Mouse (Mus musculus) macrophage (primary cell): Measurements from ENCODE around the gene Golm1. TPM values are rescaled to one million over a fixed set of nuclear protein-coding genes. Genes with fewer than 3 reads are reported as not detected.
A peak's percentile ranks its signal among the peaks of the same experiment; 100 is the strongest.

Experiments
- H3K27ac ChIP-seq: fragments of 350-480 bp; formaldehyde crosslinking; 2 replicates; pipeline ENCODE4 v1.9.0; 2021
- H3K36me3 ChIP-seq: fragments of 350-480 bp; formaldehyde crosslinking; 2 replicates; pipeline ENCODE4 v1.9.0; 2021; ENCODE audit errors: inconsistent target
- H3K4me3 ChIP-seq: fragments of 350-480 bp; formaldehyde crosslinking; 2 replicates; pipeline ENCODE4 v1.9.0; 2021; ENCODE audit errors: inconsistent target
- H3K79me2 ChIP-seq: fragments of 350-480 bp; formaldehyde crosslinking; 2 replicates; pipeline ENCODE4 v1.9.0; 2021; ENCODE audit errors: inconsistent target
- WGBS: methylation state at CpG from one replicate; pipeline ENCODE4 v1.1.7; 2026; ENCODE audit warnings: inconsistent platforms; ENCODE audit not compliant: missing documents; 5-methylcytosine and 5-hydroxymethylcytosine counted together
- polyA plus RNA-seq: library from polyadenylated mRNA; stranded (reverse); fragments of 250-400 nt; gene quantifications from 3 replicates; pipeline ENCODE4 v1.2.4, GENCODE M21; 2018; ENCODE audit warnings: inconsistent platforms

Golm1 gene
- polyA plus RNA-seq, 1 experiment from 2014 or later = 3.3 TPM

DNA sequence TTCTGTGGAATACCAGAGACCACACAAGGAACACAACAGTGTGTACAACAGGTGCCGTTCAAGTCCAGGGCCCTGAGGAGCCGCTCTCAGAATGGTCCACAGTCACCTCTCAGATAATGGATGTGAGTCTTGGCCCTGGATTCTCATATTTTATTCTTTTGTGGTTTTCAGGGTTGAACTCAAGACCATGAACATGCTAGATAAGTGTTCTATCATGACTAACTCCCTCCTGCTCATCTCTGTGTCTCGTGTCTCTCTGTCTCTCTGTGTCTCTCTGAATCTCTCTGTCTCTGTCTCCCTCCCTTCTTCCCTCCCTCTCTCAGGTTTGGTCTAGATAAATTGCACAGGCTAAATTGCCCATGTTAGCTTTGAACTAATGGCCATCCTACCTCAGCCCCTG is 14.2 kb upstream of the Golm1 start:
- Histone ChIP-seq H3K36me3 (no peaks in the 10 kb centered on the region), H3K27ac (no peak overlapping the region), H3K4me3 (no peak overlapping the region), H3K79me2 (no peaks in the 10 kb centered on the region)
- 98% methylated on average over 3 of the region's 3 CpGs for WGBS

DNA sequence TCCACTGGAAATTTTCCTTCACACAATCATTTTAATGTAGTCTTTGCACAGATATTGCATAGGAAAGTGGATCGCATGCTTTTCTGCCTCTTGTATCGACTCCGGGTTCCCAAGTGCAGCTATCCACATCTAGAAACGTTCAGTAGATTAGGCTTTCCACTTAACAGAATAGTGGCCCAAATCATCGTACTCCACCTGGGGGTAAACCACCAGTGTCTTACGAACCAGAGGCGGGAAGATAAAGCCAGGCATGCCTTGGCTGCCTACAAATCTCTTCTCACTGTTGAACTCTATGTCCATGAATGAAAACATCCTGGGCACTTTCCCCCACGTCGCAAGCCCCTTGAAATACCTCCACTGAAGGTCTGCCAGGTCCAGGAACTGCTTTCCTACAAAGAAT is 13.7 kb upstream of the Golm1 start:
- Histone ChIP-seq H3K79me2 (no peaks in the 10 kb centered on the region), H3K27ac (no peak overlapping the region), H3K36me3 (no peaks in the 10 kb centered on the region), H3K4me3 (no peak overlapping the region)
- WGBS = 94% methylated on average over 9 of the region's 9 CpGs

DNA sequence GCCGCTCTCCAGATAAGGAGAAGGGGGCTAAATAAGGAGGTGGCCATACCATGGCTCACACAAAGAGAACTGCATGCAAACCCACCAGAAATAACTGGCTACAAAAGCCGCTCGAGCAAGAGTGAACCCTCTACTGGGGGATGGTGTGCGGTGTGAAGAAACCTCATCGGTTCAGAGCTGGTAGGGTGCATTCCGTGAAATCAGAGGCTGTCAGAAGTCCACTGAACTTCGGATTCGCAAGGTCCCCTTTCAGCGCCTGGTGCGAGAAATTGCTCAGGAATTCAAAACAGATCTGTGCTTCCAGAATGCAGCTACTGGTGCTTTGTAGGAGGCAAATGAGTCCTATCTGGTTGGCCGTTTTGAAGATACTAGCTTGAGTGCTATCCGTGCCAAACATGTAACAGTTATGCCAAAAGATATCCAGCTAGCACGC is 12.7 kb upstream of the Golm1 start:
- WGBS = 87% methylated on average over 13 of the region's 13 CpGs
- H3K4me3 ChIP-seq = no peak overlapping the region
- H3K27ac ChIP-seq = no peak overlapping the region
- no peaks in the 10 kb centered on the region for H3K79me2 ChIP-seq
- no peaks in the 10 kb centered on the region for H3K36me3 ChIP-seq

DNA sequence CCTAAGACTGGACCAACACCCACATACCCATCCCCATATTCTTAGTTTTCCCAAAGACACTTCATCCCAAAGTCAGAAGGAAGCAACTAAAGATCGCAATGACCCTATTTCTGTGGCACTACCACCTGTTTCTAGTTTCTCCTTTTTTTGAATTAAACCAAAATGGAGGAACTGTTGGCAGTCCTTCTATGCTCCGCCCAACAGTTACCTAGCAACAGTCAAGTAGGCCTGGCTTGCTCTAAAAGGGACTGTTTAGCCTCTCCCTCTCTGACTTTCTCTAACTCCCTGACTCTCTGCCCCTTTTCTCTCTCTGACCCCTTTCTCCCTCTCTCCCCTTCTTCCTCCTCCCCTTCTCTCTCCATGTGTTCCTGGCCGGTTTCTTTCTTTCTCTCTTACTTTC is 9.6 kb upstream of the Golm1 start:
- no peak overlapping the region for H3K4me3 ChIP-seq
- H3K27ac ChIP-seq = no peak overlapping the region
- H3K36me3 ChIP-seq = no peaks in the 10 kb centered on the region
- H3K79me2 ChIP-seq = no peaks in the 10 kb centered on the region
- 76% methylated on average over 3 of the region's 3 CpGs for WGBS

DNA sequence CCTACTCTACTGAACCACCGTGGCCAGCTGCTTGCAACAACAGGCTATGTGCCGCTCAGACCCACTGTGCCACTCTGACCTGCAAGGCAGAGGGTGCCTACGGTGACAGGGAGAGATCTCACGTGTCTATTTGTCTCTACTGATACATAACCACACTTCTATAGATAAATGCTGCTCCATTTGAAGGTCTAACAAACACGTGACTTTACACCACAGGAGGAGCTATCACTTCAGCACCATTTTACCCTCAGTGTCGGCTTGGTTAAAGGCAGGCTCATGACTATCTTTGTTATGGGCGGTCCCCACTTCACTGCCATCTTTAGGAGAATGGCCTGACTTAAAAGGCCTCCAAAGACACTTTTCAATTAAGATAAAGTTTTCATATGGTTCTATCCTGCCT is 7.0 kb upstream of the Golm1 start:
- H3K36me3 ChIP-seq = no peaks in the 10 kb centered on the region
- no peaks in the 10 kb centered on the region for H3K79me2 ChIP-seq
- no peak overlapping the region for H3K27ac ChIP-seq
- no peak overlapping the region for H3K4me3 ChIP-seq
- 55% methylated on average over 7 of the region's 7 CpGs for WGBS

DNA sequence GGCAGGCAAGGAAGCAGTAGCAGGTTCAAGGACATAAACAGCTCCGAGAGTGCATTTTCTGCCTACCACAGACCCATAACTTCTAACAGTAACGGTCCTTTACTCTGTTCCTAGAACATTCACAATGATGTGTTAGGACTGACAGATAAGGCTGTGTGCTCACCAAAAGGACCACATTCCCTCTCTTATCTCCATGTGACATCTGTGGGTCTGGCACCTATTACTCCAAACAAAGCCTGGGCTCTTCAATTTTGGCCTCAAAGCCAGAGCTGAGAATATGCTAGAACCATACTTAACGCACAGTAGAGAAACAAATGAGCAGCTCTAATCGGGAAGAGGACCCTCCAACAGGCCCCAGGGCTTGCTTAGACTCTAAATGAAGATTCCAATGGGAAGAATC is 4.3 kb upstream of the Golm1 start:
- Histone ChIP-seq H3K4me3 (no peak overlapping the region), H3K79me2 (no peaks in the 10 kb centered on the region), H3K27ac (no peak overlapping the region), H3K36me3 (no peaks in the 10 kb centered on the region)
- 58% methylated on average over 4 of the region's 4 CpGs for WGBS

DNA sequence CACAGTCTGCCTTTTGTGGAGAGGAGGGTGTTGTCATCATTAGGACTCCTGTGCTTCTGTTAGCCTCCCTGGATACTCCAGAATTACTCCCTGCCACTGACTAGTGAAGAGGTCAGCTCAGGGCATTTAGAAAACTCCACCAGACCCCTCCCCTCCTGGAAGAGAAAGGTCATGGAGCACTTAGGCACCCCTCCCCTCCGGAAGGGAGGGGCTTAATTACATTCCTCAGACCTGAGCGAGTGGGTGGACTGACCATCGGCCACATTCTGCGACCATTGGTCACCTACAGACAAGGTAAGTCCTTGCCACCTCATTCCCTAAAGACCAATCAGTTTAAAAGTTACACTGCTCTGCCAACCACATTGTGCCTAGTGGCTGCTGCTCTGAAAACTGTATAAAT is 3.7 kb upstream of the Golm1 start:
- Histone ChIP-seq H3K36me3 (no peaks in the 10 kb centered on the region), H3K4me3 (no peak overlapping the region), H3K79me2 (no peaks in the 10 kb centered on the region), H3K27ac (no peak overlapping the region)
- WGBS = 70% methylated on average over 4 of the region's 4 CpGs

DNA sequence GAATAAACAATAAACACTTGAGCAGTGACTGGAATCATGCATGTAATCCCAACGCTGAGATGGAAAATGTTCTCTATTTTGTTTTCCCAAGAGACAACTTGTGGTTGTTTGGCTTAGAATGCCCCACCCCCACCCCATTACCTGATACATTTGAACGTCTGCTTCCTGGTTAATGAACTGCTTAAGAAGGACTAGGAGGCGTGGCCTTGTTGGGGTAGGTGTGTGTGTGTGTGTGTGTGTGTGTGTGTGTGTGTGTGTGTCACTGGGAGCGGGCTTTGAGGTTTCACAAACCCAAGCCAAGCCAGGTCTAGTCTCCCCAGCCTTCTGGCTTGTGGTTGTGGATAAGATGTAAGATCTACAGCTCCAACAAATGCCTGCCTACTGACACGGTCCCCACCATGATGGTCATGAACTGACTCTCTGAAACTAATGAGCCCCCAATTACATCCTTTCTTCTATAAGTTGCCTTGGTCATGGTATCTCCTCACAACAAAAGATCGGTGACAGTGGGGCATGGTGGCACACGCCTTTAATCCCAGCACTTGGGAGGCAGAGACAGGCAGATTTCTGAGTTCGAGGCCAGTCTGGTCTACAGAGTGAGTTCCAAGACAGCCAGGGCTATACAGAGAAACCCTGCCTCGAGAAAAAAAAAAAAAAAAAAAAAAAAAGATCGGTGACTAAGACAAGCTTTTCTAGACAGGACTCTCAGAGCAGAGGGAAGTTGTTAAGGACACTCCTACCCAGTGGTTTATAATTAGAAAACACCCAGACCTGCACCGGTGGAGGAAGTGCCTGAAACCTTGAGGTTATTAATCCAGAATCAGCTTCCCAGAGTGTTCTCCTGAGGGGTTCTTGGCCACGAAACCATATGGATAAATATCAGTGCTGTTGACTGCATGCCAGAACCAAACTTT is 962 bp upstream of the Golm1 start:
- Histone ChIP-seq H3K36me3 (no peaks in the 10 kb centered on the region), H3K27ac (no peak overlapping the region), H3K79me2 (no peaks in the 10 kb centered on the region), H3K4me3 (no peak overlapping the region)
- 48% methylated on average over 10 of the region's 12 CpGs for WGBS

DNA sequence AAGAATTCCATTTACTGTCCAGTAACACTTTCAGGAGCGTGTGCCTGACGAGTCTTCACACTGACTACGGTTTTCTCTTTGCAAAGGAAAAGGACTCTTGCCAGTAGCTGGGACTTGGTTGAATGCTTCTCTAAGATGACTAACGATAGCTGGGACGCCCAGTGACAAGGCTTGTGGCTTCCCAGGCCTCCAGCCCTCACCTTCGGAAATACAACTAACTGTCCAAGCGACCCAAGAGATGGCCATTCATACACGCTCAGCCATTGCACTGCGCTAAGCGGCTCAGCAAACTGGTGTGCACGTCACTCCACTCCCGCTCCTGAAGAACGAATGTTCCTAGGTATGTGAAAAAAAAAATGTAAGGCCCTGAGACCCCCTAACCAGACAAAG is 855 bp downstream of the Golm1 start:
- no peaks in the 10 kb centered on the region for H3K79me2 ChIP-seq
- WGBS = 10% methylated on average over 13 of the region's 13 CpGs
- H3K36me3 ChIP-seq = no peaks in the 10 kb centered on the region
- no peak overlapping the region for H3K27ac ChIP-seq
- H3K4me3 ChIP-seq = peak overlapping the region; percentile 45

DNA sequence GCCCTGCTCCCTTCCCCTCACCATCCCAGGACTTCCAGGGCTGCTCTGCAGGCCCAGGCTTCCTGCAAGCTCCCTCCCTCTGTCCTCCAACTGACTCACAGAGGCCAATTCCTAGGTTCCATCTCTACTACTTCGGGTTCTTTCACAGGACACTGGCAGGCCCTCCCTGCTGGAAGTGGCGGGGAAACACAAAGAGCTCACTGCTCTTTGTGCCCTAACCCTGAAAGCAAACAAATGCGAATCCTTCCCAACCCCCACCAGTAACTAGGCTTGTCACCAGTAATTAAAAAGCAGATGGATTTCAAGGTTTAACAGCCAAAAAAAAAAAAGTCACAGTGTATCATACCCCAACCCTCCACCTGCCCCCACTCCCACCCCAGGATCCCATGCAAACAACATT is 1.4 kb downstream of the Golm1 start:
- Histone ChIP-seq H3K4me3 (no peak overlapping the region), H3K79me2 (no peaks in the 10 kb centered on the region), H3K27ac (no peak overlapping the region), H3K36me3 (no peaks in the 10 kb centered on the region)
- WGBS = 81% methylated on average over 3 of the region's 3 CpGs

DNA sequence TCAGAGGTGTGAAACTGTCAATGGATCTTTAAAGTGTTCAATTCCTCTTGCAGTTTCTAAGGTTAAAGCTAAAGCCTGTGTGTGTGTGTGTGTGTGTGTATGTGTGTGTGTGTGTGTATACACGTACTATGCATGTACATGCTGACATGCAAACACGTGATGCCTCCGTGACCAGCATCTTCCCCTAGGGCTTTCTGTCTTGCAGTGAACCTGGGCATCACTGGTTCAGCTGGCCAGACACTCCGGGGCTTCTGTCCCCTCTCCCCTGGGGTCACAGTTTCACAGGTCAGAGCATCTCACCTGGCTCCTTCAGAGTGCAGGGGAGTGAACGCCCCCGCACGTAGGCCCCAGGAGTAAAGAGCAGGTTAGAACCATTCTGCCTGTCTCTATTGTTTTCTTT is 2.0 kb downstream of the Golm1 start:
- Histone ChIP-seq H3K36me3 (no peaks in the 10 kb centered on the region), H3K79me2 (no peaks in the 10 kb centered on the region), H3K4me3 (no peak overlapping the region), H3K27ac (no peak overlapping the region)
- WGBS = 94% methylated on average over 6 of the region's 7 CpGs

DNA sequence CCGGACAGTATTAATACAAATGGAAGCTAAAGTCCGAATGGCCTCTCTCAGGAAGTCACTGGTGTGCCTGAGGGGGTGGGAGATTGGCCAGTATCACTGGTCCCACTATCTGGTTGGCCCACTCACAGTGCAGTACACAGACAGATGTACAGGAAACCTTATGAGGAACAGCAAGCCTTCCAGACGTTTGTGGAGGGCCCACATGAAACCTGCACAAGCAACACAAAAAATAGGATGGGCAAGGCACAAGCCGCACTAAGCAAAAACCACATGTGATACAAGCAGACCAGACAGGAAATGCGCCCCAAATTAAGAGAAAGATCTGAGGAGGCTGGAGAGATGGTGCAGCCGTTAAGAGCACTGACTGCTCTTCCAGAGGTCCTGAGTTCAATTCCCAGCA is 3.4 kb downstream of the Golm1 start:
- H3K36me3 ChIP-seq = no peaks in the 10 kb centered on the region
- 42% methylated on average over 6 of the region's 6 CpGs for WGBS
- no peak overlapping the region for H3K4me3 ChIP-seq
- H3K79me2 ChIP-seq = no peaks in the 10 kb centered on the region
- no peak overlapping the region for H3K27ac ChIP-seq

DNA sequence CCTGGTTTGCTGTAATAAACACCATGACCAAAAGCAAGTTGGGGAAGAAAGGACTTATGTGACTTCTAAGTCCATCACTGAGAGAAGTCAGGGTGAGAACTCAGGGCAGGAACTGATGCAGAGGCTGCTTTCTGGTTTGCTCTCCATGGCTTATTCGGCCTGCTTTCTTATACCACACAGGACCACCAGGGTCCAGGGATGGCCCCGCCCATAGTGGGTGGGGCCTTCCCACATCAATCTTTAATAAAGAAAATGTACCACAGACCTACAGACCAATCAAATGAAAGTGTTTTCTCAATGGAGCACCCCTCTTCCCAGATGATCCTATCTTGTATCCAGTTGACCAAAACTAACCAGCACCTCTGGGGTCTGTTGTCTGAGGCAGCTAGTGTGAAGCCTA is 4.1 kb downstream of the Golm1 start:
- H3K4me3 ChIP-seq = no peak overlapping the region
- H3K27ac ChIP-seq = no peak overlapping the region

DNA sequence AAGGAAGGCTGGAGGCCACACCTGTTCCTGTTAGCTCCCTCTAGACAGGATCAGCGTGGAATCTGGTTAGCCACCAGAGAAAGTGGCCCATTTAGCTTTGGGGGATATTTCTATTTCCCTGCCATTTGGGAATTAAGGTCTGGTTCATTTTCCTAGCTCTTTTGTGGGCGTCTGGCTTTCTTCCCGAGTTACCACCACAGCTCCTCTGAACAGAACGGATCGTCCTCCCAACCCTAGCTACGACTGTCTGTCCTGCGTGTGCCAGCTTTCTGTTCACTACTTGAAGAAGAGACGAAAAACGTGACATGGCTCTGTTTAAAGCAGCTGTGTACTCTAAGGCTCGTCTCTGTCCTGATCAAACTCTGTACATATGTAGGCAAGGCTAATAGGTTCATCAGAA is 5.7 kb downstream of the Golm1 start:
- Histone ChIP-seq H3K79me2 (no peaks in the 10 kb centered on the region), H3K36me3 (no peaks in the 10 kb centered on the region), H3K27ac (no peak overlapping the region), H3K4me3 (no peak overlapping the region)
- WGBS = 98% methylated on average over 10 of the region's 10 CpGs

More for the DNA sequence above, 4.1 kb downstream of the Golm1 start:
- Histone ChIP-seq H3K79me2 (no peaks in the 10 kb centered on the region), H3K36me3 (no peaks in the 10 kb centered on the region)
- 82% methylated on average over 2 of the region's 2 CpGs for WGBS

DNA sequence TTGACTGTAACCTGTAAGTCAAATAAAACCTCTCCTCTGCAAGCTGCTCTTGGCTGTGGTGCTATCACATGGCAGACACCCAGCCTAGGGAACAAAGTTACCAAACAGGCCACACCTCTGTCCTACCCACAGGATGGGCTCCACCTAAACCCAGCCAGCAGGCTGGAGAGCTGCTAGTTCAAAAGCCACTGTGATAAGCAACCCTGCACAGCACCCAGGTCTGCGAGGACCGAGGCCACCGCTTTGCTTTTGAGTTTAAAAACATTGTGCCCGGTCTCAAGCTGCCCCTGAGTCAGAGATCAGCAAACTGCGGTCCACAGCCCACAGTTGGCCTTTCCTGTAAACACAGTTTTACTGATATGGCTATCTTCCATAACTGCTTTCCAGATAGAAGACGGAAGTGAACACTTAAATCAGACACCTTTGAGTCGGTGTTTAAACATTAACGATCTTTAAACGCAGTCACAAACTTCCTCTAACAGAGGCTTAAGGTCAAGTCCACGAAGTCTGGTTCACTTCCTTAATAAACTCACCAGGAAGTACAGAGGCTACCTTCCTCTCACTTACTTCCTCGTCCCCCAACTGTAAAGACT is 7.0 kb downstream of the Golm1 start:
- Histone ChIP-seq H3K27ac (peak overlapping the region; percentile 69), H3K4me3 (no peak overlapping the region), H3K36me3 (no peaks in the 10 kb centered on the region), H3K79me2 (no peaks in the 10 kb centered on the region)
- WGBS = 2% methylated on average over 11 of the region's 11 CpGs
